Mouse (Mus musculus) kidney, embryonic 16.5 days (tissue): ENCODE data around the gene Ssbp3. TPM values are rescaled to one million over a fixed set of nuclear protein-coding genes. Genes with fewer than 3 reads are reported as not detected.

ENCODE experiments used
- ATAC-seq: fragments of 200-750 bp; cut with Nextera tagmentation; 2 replicates; pipeline ENCODE4 v1.8.0; 2017; ENCODE audit warnings: moderate TSS enrichment; ENCODE audit not compliant: low FRiP score, low TSS enrichment
- H3K27ac ChIP-seq: fragments of 300-500 bp; sonication (generic); 2 replicates; pipeline ENCODE4 v1.5.1; 2014; ENCODE audit warnings: low read length
- H3K27me3 ChIP-seq: fragments of 300-500 bp; sonication (generic); 2 replicates; pipeline ENCODE4 v1.6.1; 2014; ENCODE audit warnings: low read length, control low read depth, mixed read lengths; ENCODE audit not compliant: insufficient read depth
- H3K36me3 ChIP-seq: fragments of 300-500 bp; sonication (generic); 2 replicates; pipeline ENCODE4 v1.6.1; 2014; ENCODE audit warnings: low read length, control low read depth, mixed read lengths; ENCODE audit not compliant: insufficient read depth
- H3K4me1 ChIP-seq: fragments of 300-500 bp; sonication (generic); 2 replicates; pipeline ENCODE4 v1.6.1; 2014; ENCODE audit warnings: low read length, control low read depth, mixed read lengths; ENCODE audit not compliant: insufficient read depth
- H3K4me2 ChIP-seq: fragments of 300-500 bp; sonication (generic); replicated peaks from 2 replicates; pipeline ENCODE4 v1.6.1; 2014; ENCODE audit warnings: low read depth, low read length
- H3K4me3 ChIP-seq: fragments of 300-500 bp; sonication (generic); 2 replicates; pipeline ENCODE4 v1.5.1; 2014; ENCODE audit warnings: mild to moderate bottlenecking, low read length
- H3K9ac ChIP-seq: fragments of 300-500 bp; sonication (generic); replicated peaks from 2 replicates; pipeline ENCODE4 v1.6.1; 2014; ENCODE audit warnings: low read length
- H3K9me3 ChIP-seq: fragments of 300-500 bp; sonication (generic); 2 replicates; pipeline ENCODE4 v1.6.1; 2016; ENCODE audit warnings: low read length, control low read depth
- WGBS: fragments of 180-500 bp; shearing (Covaris S2); extraction: QIAGEN DNeasy Blood & Tissue Kit; methylation state at CpG from one replicate; pipeline ENCODE4 v1.1.7; 2014; 5-methylcytosine and 5-hydroxymethylcytosine counted together
- polyA plus RNA-seq: library from polyadenylated mRNA; unstranded; fragments of >200 nt; fragmentation: Nextera tagmentation; extraction: Ambion mirVana; gene quantifications from 2 replicates; pipeline ENCODE4 v1.2.1, GENCODE M21; 2015

Ssbp3 gene
- polyA plus RNA-seq, 1 experiment from 2014 or later, result 79.4 TPM

DNA sequence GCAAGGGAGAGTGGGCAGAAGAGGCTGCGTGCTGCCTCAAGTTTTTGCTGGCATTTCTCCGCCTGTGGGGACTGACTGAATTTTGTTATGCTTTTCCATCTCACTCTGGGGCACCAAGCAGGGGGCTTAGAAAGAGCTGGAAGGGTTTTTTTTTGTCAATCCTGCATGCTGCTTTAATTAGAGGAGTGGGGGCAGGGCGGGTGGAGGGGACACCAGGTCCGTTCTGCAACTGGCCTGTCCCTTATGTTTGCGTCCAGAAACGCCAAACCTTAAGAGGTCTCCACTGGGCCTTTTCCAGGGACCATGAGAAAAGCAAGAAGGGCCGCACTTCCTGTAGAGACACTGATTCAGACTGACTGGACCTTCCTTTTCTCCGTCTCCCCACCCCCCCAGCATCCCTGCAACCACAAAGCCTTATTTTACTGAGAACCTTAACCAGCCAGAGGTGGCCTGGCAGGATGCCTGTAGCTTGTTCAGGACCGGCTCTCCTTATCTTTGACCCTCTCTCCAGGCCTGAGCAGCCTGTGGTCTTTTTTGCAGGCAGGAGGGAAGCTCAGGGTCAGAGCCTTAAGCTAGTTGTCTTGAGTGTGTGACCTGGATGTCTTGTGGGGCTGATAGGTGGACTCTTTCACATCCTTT lies 3.0 kb downstream of the Ssbp3 start:
- H3K4me3 ChIP-seq, result peak overlapping the region; percentile 86
- WGBS, result 29% methylated on average over 9 of the region's 9 CpGs
- no peaks in the 10 kb centered on the region for H3K9me3 ChIP-seq
- no peaks in the 10 kb centered on the region for H3K27me3 ChIP-seq
- no peak overlapping the region for H3K27ac ChIP-seq
- H3K4me2 ChIP-seq, result peak overlapping the region; percentile 83
- peaks cover 42% of the 10 kb centered on the region for H3K4me1 ChIP-seq
- H3K9ac ChIP-seq, result peak overlapping the region; percentile 94
- H3K36me3 ChIP-seq, result peaks cover 34% of the 10 kb centered on the region
- ATAC-seq, result no peak

DNA sequence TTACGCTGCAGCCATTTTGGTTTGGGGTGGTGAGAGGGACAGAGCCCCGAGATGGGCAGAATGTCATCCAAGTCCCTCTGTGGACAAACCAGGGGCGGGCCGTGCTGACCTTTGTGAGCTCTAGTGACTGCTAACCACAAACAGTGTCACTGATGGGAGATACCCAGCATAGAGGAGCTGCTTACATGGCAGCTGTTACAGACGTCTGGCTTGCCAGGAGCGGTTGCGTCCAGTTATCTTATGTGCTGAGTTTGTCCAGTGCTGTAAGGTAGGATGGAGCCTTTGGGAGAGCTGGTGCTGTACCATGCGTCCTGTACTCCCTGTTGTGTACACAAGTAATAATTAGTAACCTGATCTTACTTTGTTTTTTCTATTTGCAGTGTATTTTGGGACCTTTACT lies 4.8 kb downstream of the Ssbp3 start:
- 66% methylated on average over 8 of the region's 8 CpGs for WGBS
- H3K9ac ChIP-seq, result no peak overlapping the region
- no peak overlapping the region for H3K4me2 ChIP-seq

DNA sequence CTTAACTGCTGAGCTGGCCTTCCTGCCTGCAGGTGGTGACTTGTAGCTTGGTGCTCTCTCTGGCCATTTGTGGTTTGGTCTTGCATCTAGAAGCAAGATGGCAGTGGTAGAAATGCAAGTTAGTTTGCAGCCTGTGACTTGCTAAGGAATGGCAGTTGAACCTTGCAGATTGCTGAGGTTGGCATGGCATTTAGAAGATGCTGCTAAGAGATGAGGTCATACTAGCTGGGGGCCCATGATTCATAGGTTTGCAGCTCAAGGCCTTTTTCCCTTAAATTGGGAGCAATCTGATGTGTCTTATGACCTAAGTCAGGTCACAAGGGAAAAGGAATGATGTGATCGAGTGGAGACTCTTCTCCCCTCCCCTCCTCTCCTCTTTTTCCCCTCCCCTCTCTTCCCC lies 7.8 kb downstream of the Ssbp3 start:
- Histone ChIP-seq H3K4me1 (peaks cover 22% of the 10 kb centered on the region), H3K36me3 (peaks cover 65% of the 10 kb centered on the region), H3K27me3 (no peaks in the 10 kb centered on the region), H3K9me3 (no peaks in the 10 kb centered on the region), H3K9ac (no peak overlapping the region), H3K4me2 (no peak overlapping the region), H3K4me3 (no peak overlapping the region), H3K27ac (no peak overlapping the region)
- ATAC-seq, result no peak
- WGBS, result 67% methylated on average over 1 of the region's 1 CpGs

More for the DNA sequence above, 4.8 kb downstream of the Ssbp3 start:
- ATAC-seq, result no peak
- Histone ChIP-seq H3K4me1 (peaks cover 28% of the 10 kb centered on the region), H3K9me3 (no peaks in the 10 kb centered on the region), H3K27me3 (no peaks in the 10 kb centered on the region), H3K4me3 (no peak overlapping the region), H3K27ac (no peak overlapping the region), H3K36me3 (peaks cover 50% of the 10 kb centered on the region)

DNA sequence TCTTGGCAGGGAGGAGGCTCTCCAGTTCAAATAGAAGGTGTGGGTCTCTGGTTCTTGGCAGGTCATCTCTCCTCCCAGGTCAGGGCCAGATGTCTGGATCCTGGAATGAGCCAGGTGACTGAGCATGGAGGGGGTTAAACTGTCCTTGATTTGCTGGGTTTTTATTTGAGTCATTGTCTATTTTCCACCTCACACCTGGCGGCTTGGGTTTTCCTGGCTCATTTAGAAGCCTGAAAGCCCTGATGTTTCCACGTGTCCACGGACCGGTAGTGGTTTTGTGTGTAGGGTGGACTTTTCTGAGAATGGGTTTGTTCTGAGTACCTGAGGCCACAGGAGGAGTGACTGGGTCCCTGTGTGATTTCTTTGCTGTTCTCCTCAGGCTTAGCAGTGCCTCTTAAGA lies 9.6 kb downstream of the Ssbp3 start:
- no peaks in the 10 kb centered on the region for H3K27me3 ChIP-seq
- no peaks in the 10 kb centered on the region for H3K9me3 ChIP-seq
- H3K4me1 ChIP-seq, result peaks cover 4% of the 10 kb centered on the region; the same call in 1 of the 2 replicates
- peaks cover 83% of the 10 kb centered on the region for H3K36me3 ChIP-seq
- no peak overlapping the region for H3K27ac ChIP-seq
- ATAC-seq, result no peak
- H3K9ac ChIP-seq, result no peak overlapping the region
- H3K4me3 ChIP-seq, result no peak overlapping the region
- 86% methylated on average over 4 of the region's 4 CpGs for WGBS
- no peak overlapping the region for H3K4me2 ChIP-seq

DNA sequence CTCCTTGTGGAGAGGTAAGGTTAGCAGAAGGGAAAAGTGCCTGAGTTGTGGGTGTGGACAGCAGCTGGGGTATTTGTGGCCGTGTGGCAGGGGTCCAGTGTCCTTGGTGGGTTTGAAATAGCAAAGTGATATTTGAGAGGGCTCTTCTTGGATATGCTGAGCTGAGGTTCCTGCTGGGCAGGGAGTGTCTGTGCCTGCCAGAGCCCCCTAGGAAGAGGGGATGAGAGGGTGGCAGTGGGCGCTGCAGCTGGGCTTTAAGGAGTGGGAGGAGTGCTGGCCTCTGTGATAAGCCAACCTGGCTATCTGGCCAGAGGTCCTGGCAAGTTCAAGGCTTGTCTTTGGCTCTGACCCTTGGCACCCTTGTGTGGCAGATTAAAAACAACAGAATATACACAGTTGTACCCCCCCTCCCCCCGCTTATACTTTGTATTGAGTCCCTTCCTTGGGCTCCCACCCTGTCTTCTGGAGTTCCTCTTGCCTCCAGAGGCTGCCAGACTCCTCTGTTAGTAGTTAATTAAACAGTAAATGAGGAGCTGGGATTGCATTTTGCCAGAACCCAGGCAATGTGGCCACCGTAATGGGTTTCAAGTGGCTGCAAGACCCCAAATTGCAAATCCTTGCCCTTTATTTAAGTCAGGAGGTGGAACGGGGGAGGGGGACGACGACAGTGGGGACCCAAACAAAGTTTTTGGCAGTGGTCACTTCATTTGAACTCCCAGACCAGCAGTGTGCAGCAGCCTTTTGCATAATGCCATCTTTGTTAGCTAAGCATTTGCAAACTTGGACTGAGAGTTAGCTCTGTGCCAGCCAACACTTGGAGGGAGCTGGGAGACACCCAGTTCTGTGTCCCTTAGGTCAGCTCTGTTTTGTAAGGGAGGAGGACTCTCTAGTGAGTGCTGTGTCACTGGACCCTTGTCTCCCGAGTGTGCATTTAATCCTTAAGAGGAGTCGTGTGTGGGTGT lies 11.2 kb downstream of the Ssbp3 start:
- H3K9ac ChIP-seq, result no peak overlapping the region
- no peak overlapping the region for H3K27ac ChIP-seq
- 66% methylated on average over 9 of the region's 9 CpGs for WGBS
- ATAC-seq, result no peak; the same call in 1 of the 2 replicates
- H3K9me3 ChIP-seq, result no peaks in the 10 kb centered on the region
- no peaks in the 10 kb centered on the region for H3K27me3 ChIP-seq
- H3K36me3 ChIP-seq, result peaks cover 77% of the 10 kb centered on the region
- H3K4me2 ChIP-seq, result no peak overlapping the region
- no peak overlapping the region for H3K4me3 ChIP-seq
- no peaks in the 10 kb centered on the region for H3K4me1 ChIP-seq

DNA sequence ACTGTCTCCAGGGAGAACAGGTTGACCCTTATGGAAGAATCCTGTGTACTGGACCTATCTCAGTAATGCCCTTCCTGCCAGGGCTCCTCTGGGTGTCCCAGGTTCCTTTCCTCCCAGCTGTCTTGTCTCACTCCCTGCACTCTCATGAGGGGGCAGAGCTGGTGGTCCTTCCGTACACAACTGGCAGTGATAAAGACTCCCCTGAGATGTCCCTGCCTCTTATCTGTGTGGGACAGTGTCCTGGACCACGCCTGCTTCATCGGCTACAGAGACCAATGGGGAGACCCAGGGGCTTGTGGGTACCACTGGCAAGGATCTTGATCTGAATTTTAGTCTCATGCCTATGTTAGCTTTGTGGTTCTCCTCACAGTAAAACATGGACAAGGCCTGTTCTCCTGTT lies 12.4 kb downstream of the Ssbp3 start:
- peaks cover 64% of the 10 kb centered on the region for H3K36me3 ChIP-seq
- no peak overlapping the region for H3K4me2 ChIP-seq
- WGBS, result 78% methylated on average over 3 of the region's 3 CpGs
- no peak overlapping the region for H3K4me3 ChIP-seq
- H3K27ac ChIP-seq, result no peak overlapping the region
- H3K4me1 ChIP-seq, result no peaks in the 10 kb centered on the region
- H3K9me3 ChIP-seq, result no peaks in the 10 kb centered on the region
- H3K9ac ChIP-seq, result no peak overlapping the region
- ATAC-seq, result no peak
- no peaks in the 10 kb centered on the region for H3K27me3 ChIP-seq

DNA sequence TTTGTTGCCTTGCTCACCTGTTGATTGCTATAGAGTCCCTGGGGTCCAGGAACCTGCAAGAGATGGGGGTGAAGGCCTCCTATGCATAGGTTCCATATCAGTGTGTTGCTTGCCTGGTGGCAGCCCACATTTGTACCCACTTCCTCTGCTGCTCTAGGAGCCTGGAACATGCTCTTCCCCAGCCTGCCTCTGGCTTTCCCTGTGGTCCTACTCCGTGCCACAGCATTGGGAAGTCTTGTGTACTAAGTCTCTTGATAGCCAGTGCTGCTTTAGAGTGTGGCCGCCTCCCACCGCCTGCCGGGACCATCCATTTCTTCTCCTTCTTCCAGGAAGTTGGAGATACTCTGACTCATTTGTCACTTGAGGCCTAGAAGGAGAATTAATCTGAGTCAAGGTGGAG lies 13.7 kb downstream of the Ssbp3 start:
- peaks cover 60% of the 10 kb centered on the region for H3K36me3 ChIP-seq
- no peak overlapping the region for H3K27ac ChIP-seq
- 81% methylated on average over 4 of the region's 4 CpGs for WGBS
- no peaks in the 10 kb centered on the region for H3K27me3 ChIP-seq
- no peaks in the 10 kb centered on the region for H3K9me3 ChIP-seq
- ATAC-seq, result no peak
- H3K4me1 ChIP-seq, result no peaks in the 10 kb centered on the region
- no peak overlapping the region for H3K9ac ChIP-seq
- no peak overlapping the region for H3K4me3 ChIP-seq
- H3K4me2 ChIP-seq, result no peak overlapping the region

DNA sequence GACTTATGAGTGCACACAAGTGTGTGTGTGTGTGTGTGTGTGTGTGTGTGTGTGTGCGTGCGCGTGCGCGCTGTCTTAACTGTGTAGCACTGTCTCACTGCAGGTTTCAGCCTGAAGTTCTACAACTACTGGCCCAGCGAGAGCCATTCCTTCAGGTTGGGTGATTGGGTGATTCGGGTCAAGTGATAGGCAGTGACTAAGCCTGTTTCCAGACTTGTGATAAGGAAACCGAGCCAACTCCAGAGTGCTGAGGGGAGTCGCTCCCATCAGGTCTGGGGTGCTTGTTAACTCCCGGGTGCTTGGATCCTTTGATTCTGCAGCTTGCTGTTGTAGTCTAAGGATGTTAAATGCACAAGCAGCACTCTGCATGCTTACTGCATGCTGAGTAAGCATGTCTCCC lies 14.4 kb downstream of the Ssbp3 start:
- Histone ChIP-seq H3K27ac (no peak overlapping the region), H3K4me2 (no peak overlapping the region), H3K9ac (no peak overlapping the region), H3K4me3 (no peak overlapping the region), H3K27me3 (no peaks in the 10 kb centered on the region), H3K9me3 (no peaks in the 10 kb centered on the region), H3K4me1 (no peaks in the 10 kb centered on the region), H3K36me3 (peaks cover 53% of the 10 kb centered on the region)
- ATAC-seq, result no peak
- 83% methylated on average over 10 of the region's 10 CpGs for WGBS

DNA sequence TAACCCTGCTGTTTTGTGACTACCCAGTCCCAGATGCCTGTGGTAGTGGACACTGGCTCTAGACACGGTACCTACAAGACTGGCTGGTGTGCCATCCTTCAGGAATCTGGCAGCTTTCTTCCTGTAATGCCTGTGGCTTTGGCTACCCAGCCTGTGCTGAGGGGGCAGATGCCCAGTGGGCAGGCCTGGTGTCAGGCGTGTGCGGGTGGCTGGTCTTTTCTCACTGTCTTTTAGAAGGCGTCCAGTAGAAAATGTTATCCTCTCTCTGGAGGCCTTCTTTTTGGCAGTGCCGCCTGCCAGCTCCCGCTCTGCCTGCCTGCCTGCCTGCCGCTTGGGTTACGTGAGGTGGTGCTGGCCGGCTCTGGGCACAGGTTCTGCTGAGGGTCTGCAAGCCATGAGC lies 15.9 kb downstream of the Ssbp3 start:
- Histone ChIP-seq H3K27me3 (no peaks in the 10 kb centered on the region), H3K9ac (no peak overlapping the region), H3K4me1 (no peaks in the 10 kb centered on the region), H3K36me3 (peaks cover 43% of the 10 kb centered on the region), H3K4me2 (no peak overlapping the region), H3K27ac (no peak overlapping the region), H3K4me3 (no peak overlapping the region), H3K9me3 (no peaks in the 10 kb centered on the region)
- 88% methylated on average over 9 of the region's 9 CpGs for WGBS
- ATAC-seq, result no peak

DNA sequence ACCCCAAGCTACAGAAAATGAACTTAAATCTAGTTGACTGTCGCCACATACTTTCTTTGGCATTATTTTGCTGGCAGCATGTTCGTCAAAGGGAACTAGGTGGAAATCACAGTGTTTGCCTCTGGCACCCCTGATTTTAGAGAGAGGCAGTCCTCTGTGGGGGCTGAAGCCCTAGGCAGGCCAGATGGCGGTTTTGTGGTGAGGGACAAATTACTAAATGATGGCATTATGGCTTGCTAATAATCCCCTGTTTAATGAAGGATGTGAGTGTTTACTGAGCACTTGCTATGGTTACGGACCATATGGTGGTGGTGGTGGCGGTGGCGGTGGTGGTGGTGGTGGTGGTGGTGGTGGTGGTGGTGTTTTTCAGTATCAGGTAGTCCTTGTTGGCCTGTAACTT lies 16.5 kb downstream of the Ssbp3 start:
- Histone ChIP-seq H3K27me3 (no peaks in the 10 kb centered on the region), H3K4me1 (no peaks in the 10 kb centered on the region), H3K9ac (no peak overlapping the region), H3K4me2 (no peak overlapping the region), H3K36me3 (peaks cover 43% of the 10 kb centered on the region), H3K9me3 (no peaks in the 10 kb centered on the region), H3K27ac (no peak overlapping the region), H3K4me3 (no peak overlapping the region)
- no peak for ATAC-seq
- 87% methylated on average over 6 of the region's 6 CpGs for whole genome bisulfite sequencing
